Mouse (Mus musculus): ENCODE data around the gene Usp24. TPM values are rescaled to one million over a fixed set of nuclear protein-coding genes. Genes with fewer than 3 reads are reported as not detected.

The Usp24 gene
- total and polyA plus RNA-seq, 2 experiments from 2014 or later, result 10.2 to 28.6 TPM

DNA sequence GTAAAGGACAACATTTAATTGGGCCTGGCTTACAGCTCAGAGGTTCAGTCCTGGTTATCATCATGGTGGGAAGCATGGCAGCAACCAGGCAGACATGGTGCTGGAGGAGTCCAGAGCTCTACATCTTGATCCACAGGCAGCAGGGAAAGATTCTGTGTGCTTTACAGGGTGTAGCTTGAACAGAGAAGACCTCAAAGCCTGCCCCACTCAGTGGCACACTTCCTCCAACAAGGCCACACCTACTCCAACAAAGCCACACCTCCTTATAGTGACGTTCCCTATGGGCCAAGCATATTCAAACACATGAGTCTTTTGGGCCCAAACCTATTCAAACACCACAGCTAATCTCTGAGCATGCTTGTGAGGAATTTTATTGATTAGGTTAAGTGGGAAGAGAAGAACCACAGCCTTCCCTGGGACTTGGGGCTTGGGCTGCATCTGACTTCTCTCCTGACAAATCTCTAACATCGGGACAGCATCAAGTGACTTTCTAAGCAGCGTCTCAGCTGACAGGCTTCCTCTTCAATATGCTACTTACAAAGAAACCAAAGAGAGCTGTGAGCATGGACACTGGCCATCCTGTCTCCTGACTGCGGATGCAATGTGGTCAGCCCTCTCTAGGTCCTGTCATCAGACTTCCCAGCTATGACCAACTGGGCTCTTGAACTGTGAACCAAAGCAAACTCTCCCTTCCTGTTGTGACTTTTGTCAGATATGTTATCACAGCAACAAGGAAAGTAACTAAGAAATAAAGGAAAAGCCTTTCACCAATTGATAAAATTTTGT, 28.9 kb upstream of the Usp24 start:
- 83% methylated on average over 4 of the region's 4 CpGs for WGBS
- no peak for ATAC-seq (ENCODE audit: low FRiP score)

DNA sequence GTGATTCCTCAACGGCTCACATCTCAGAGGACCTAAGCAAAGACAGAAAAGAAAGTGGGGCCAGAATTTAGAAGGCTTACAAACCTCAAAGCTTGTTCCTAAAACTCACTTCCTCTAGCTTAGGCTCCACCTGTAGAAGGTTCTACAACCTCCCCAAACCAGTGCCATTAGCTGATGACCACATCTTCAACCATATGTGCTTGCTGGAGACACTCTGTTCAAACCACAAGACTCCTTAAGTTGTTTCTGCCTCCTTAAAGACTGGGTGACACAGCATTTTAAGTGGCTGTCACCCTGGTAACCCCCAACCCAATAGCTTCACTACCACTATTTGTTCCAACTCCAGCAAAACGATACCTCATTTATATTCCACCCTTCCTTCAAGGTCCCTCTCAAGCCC, 25.8 kb upstream of the Usp24 start:
- H3K27ac ChIP-seq (ENCODE audit: low read depth, low read length), result no peak overlapping the region
- no peak for ATAC-seq (ENCODE audit: low FRiP score)
- TF ChIP-seq CTCF (IDR thresholded peaks at IDR 0.05), result no peak
- no peak overlapping the region for H3K4me3 ChIP-seq (ENCODE audit: low read depth, low read length)
- H3K9ac ChIP-seq (replicated peaks; ENCODE audit: low read length, poor library complexity, severe bottlenecking), result no peak overlapping the region
- H3K27me3 ChIP-seq (ENCODE audit: insufficient read depth, low read length), result no peaks in the 10 kb centered on the region
- no peaks in the 10 kb centered on the region for H3K36me3 ChIP-seq (ENCODE audit: insufficient read depth, low read length)
- no peak overlapping the region for H3K4me2 ChIP-seq (ENCODE audit: low read depth, low read length, poor library complexity, severe bottlenecking)
- 88% methylated on average over 2 of the region's 2 CpGs for WGBS
- no peaks in the 10 kb centered on the region for H3K4me1 ChIP-seq (ENCODE audit: insufficient read depth, low read length)
- DNase-seq (ENCODE audit: low spot score), result no peak
- no peaks in the 10 kb centered on the region for H3K9me3 ChIP-seq (ENCODE audit: low read length)

More for the DNA sequence above, 28.9 kb upstream of the Usp24 start:
- H3K9me3 ChIP-seq (ENCODE audit: low read length), result no peaks in the 10 kb centered on the region
- H3K9ac ChIP-seq (replicated peaks; ENCODE audit: low read length, poor library complexity, severe bottlenecking), result no peak overlapping the region
- TF ChIP-seq CTCF (IDR thresholded peaks at IDR 0.05), result no peak
- H3K4me2 ChIP-seq (ENCODE audit: low read depth, low read length, poor library complexity, severe bottlenecking), result no peak overlapping the region
- H3K36me3 ChIP-seq (ENCODE audit: insufficient read depth, low read length), result no peaks in the 10 kb centered on the region
- DNase-seq (ENCODE audit: low spot score), result no peak
- no peaks in the 10 kb centered on the region for H3K27me3 ChIP-seq (ENCODE audit: insufficient read depth, low read length)
- no peak overlapping the region for H3K4me3 ChIP-seq (ENCODE audit: low read depth, low read length)
- H3K27ac ChIP-seq (ENCODE audit: low read depth, low read length), result no peak overlapping the region
- no peaks in the 10 kb centered on the region for H3K4me1 ChIP-seq (ENCODE audit: insufficient read depth, low read length)

DNA sequence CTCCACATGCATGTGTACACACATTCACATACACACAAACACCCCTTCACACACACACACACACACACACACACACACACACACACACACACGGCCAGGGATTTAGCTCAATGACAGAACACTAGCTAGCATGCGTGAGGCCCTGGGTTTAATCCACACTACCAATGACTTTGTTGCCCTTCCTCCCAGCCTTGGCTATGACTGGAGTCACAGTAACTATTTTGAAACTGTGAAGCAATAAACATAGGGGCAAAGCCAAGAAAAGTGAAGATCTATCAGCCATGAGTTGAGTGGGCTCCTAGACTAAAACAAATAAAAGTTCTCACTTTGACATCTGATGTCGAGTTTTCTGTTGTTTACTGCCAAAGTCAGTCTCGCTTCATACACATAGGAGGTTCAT, 23.2 kb upstream of the Usp24 start:
- H3K27ac ChIP-seq (ENCODE audit: low read depth, low read length), result no peak overlapping the region
- ATAC-seq (ENCODE audit: low FRiP score), result no peak
- no peaks in the 10 kb centered on the region for H3K27me3 ChIP-seq (ENCODE audit: insufficient read depth, low read length)
- H3K9ac ChIP-seq (replicated peaks; ENCODE audit: low read length, poor library complexity, severe bottlenecking), result no peak overlapping the region
- no peak overlapping the region for H3K4me3 ChIP-seq (ENCODE audit: low read depth, low read length)
- WGBS, result 90% methylated on average over 4 of the region's 4 CpGs
- no peaks in the 10 kb centered on the region for H3K4me1 ChIP-seq (ENCODE audit: insufficient read depth, low read length)
- no peak overlapping the region for H3K4me2 ChIP-seq (ENCODE audit: low read depth, low read length, poor library complexity, severe bottlenecking)
- no peak for DNase-seq (ENCODE audit: low spot score)
- TF ChIP-seq CTCF (IDR thresholded peaks at IDR 0.05), result no peak
- no peaks in the 10 kb centered on the region for H3K36me3 ChIP-seq (ENCODE audit: insufficient read depth, low read length)
- H3K9me3 ChIP-seq (ENCODE audit: low read length), result no peaks in the 10 kb centered on the region

- Histone ChIP-seq H3K9me3 (ENCODE audit: low read length) (no peaks in the 10 kb centered on the region), H3K27ac (ENCODE audit: low read depth, low read length) (no peak overlapping the region), H3K27me3 (ENCODE audit: insufficient read depth, low read length) (no peaks in the 10 kb centered on the region), H3K9ac (replicated peaks; ENCODE audit: low read length, poor library complexity, severe bottlenecking) (no peak overlapping the region), H3K36me3 (ENCODE audit: insufficient read depth, low read length) (no peaks in the 10 kb centered on the region), H3K4me2 (ENCODE audit: low read depth, low read length, poor library complexity, severe bottlenecking) (no peak overlapping the region), H3K4me3 (ENCODE audit: low read depth, low read length) (no peak overlapping the region), H3K4me1 (ENCODE audit: insufficient read depth, low read length) (no peaks in the 10 kb centered on the region)
- TF ChIP-seq CTCF (IDR thresholded peaks at IDR 0.05), result no peak
- DNase-seq (ENCODE audit: low spot score) (no peak), ATAC-seq (ENCODE audit: low FRiP score) (no peak)
- 86% methylated on average over 6 of the region's 6 CpGs for WGBS
These were observed 22.5 kb upstream of the Usp24 start for GRCm38 (mm10) chr4:106293378-106294090.

- H3K27ac ChIP-seq (ENCODE audit: low read depth, low read length), result no peak overlapping the region
- 75% methylated on average over 4 of the region's 4 CpGs for WGBS
- no peak for TF ChIP-seq CTCF (IDR thresholded peaks at IDR 0.05)
- no peak overlapping the region for H3K4me3 ChIP-seq (ENCODE audit: low read depth, low read length)
- ATAC-seq (ENCODE audit: low FRiP score) (no peak), DNase-seq (ENCODE audit: low spot score) (no peak)
- H3K36me3 ChIP-seq (ENCODE audit: insufficient read depth, low read length), result no peaks in the 10 kb centered on the region
- H3K27me3 ChIP-seq (ENCODE audit: insufficient read depth, low read length), result no peaks in the 10 kb centered on the region
- H3K4me2 ChIP-seq (ENCODE audit: low read depth, low read length, poor library complexity, severe bottlenecking), result no peak overlapping the region
- no peaks in the 10 kb centered on the region for H3K4me1 ChIP-seq (ENCODE audit: insufficient read depth, low read length)
- H3K9ac ChIP-seq (replicated peaks; ENCODE audit: low read length, poor library complexity, severe bottlenecking), result no peak overlapping the region
- H3K9me3 ChIP-seq (ENCODE audit: low read length), result no peaks in the 10 kb centered on the region
These were observed 20.3 kb upstream of the Usp24 start for GRCm38 (mm10) chr4:106295696-106296095.

DNA sequence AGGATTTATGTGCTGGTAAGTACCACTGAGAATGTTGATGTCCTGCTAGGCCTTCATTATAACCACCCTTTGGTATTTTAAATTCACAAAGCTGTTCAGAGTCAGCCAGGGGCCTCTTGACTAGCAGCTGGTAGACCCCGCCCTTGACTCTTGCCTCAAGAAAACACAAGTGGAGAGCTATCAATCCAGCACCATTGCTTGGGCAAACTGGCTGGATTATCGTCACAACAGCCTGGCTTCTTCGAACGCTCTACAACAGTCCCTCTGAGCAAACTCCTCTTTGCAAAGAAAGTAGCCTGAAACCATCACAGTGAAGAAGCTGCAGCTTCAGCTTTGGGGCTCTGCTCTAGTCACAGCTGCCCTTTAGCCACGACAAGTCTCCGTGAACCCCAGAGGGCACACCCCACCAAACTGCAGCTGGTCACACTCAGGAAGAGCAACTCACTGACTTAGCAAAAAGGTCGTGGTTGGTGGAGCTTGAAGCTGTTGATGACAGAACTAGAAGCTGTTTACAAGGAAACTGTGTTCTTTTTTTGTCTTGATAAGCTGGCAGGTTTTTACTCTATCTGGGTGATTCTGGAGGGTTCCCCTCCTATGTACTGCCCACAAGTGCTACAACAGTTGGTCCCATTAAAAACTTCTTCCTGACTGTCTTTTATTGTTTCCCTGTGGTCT, 19.5 kb upstream of the Usp24 start:
- WGBS, result 92% methylated on average over 7 of the region's 7 CpGs
- no peaks in the 10 kb centered on the region for H3K27me3 ChIP-seq (ENCODE audit: insufficient read depth, low read length)
- H3K9ac ChIP-seq (replicated peaks; ENCODE audit: low read length, poor library complexity, severe bottlenecking), result no peak overlapping the region
- no peak for DNase-seq (ENCODE audit: low spot score)
- no peak for TF ChIP-seq CTCF (IDR thresholded peaks at IDR 0.05)
- no peaks in the 10 kb centered on the region for H3K4me1 ChIP-seq (ENCODE audit: insufficient read depth, low read length)
- no peaks in the 10 kb centered on the region for H3K36me3 ChIP-seq (ENCODE audit: insufficient read depth, low read length)
- H3K27ac ChIP-seq (ENCODE audit: low read depth, low read length), result no peak overlapping the region
- no peaks in the 10 kb centered on the region for H3K9me3 ChIP-seq (ENCODE audit: low read length)
- H3K4me3 ChIP-seq (ENCODE audit: low read depth, low read length), result no peak overlapping the region
- no peak overlapping the region for H3K4me2 ChIP-seq (ENCODE audit: low read depth, low read length, poor library complexity, severe bottlenecking)
- ATAC-seq (ENCODE audit: low FRiP score), result no peak
